Mouse (Mus musculus) bone marrow macrophage, adult 2 months (primary cell): ENCODE measurements around the gene Lzts2.

Experiments
- CTCF ChIP-seq: IDR thresholded peaks from 2 replicates; pipeline ENCODE4 v1.5.1; 2012; ENCODE audit warnings: low read depth, mild to moderate bottlenecking, low read length, moderate library complexity
- POLR2A ChIP-seq: IDR thresholded peaks from 2 replicates; pipeline ENCODE4 v1.6.1; 2012; ENCODE audit warnings: mild to moderate bottlenecking, low read depth, low read length, borderline replicate concordance

DNA sequence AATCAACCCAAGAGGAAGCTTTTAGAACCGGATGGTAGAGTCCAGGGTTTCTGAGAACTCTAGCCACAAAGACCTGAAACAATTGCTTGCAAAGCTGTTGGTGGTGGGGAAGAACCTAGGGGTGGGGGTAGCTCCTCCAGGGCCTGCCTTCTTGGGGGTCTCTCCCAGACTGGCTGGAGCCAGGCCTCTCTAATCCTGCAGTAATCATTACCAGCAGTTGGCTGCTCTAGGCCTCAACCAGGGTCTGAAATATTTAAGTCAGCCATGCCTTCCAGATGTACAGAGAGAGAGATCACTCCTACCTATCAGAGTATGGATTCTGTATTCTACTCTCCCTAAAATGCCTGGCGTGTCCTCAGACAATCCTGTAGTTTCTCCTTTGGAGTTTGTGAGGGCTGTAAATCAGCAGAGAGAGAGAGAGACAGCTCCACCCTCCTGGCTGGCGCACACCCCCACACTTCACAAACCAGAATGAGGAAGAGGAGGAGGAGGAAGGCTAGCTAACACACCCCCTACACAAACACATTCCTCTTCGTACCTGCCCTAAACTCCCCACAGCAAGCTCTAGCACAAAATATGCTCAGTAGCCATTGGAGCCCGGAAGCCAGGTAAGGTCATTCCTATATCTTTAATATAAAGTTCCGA, 511 bp upstream of the Lzts2 start:
- no peak for TF ChIP-seq CTCF
- no peak for TF ChIP-seq POLR2A
